Mouse (Mus musculus) brain, embryonic 18.5 days (tissue): ENCODE data around the gene Nfia.

Source experiments
- DNase-seq: peaks from one replicate; pipeline ENCODE4 v3.0.0-alpha.2; 2012; ENCODE audit warnings: low read depth, low spot score

Nfia gene

GRCm38 (mm10) chr4:97838651-97839050 lies 66.1 kb downstream of the Nfia start:
- DNase-seq: no peak

GRCm38 (mm10) chr4:97839406-97840101 lies 67.0 kb downstream of the Nfia start:
- DNase-seq: no peak

- no peak for DNase-seq
These were observed 67.9 kb downstream of the Nfia start for GRCm38 (mm10) chr4:97840227-97841062.

- DNase-seq: no peak
These were observed 68.6 kb downstream of the Nfia start for GRCm38 (mm10) chr4:97841063-97841595.

- no peak for DNase-seq
These were observed 69.2 kb downstream of the Nfia start for GRCm38 (mm10) chr4:97841745-97842144.

GRCm38 (mm10) chr4:97843981-97844690 lies 71.6 kb downstream of the Nfia start:
- no peak for DNase-seq

- no peak for DNase-seq
These were observed 72.4 kb downstream of the Nfia start for GRCm38 (mm10) chr4:97844899-97845298.

- DNase-seq: no peak
These were observed 75.1 kb downstream of the Nfia start for GRCm38 (mm10) chr4:97847653-97848052.

GRCm38 (mm10) chr4:97850991-97851390 lies 78.5 kb downstream of the Nfia start:
- DNase-seq: no peak

- no peak for DNase-seq
These were observed 79.2 kb downstream of the Nfia start for GRCm38 (mm10) chr4:97851698-97852097.

GRCm38 (mm10) chr4:97852626-97853025 lies 80.1 kb downstream of the Nfia start:
- no peak for DNase-seq

GRCm38 (mm10) chr4:97854779-97855178 lies 82.2 kb downstream of the Nfia start:
- no peak for DNase-seq

- DNase-seq: no peak
These were observed 83.3 kb downstream of the Nfia start for GRCm38 (mm10) chr4:97855712-97856420.

- DNase-seq: no peak
These were observed 85.0 kb downstream of the Nfia start for GRCm38 (mm10) chr4:97857549-97857948.

- no peak for DNase-seq
These were observed 86.9 kb downstream of the Nfia start for GRCm38 (mm10) chr4:97859431-97859830.

- DNase-seq: no peak
These were observed 87.8 kb downstream of the Nfia start for GRCm38 (mm10) chr4:97860376-97860775.

GRCm38 (mm10) chr4:97860791-97861344 lies 88.3 kb downstream of the Nfia start:
- no peak for DNase-seq

- no peak for DNase-seq
These were observed 89.8 kb downstream of the Nfia start for GRCm38 (mm10) chr4:97862379-97862778.

GRCm38 (mm10) chr4:97864276-97864675 lies 91.7 kb downstream of the Nfia start:
- no peak for DNase-seq

GRCm38 (mm10) chr4:97865410-97865953 lies 92.9 kb downstream of the Nfia start:
- DNase-seq: no peak

GRCm38 (mm10) chr4:97866463-97866862 lies 93.9 kb downstream of the Nfia start:
- no peak for DNase-seq
